Mouse (Mus musculus) lung, postnatal 0 days (tissue): ENCODE measurements around the gene Gcnt7.
A peak's percentile ranks its signal among the peaks of the same experiment; 100 is the strongest.

Experiments used
- CTCF ChIP-seq: IDR thresholded peaks from 2 replicates; pipeline ENCODE4 v1.5.1; 2016; ENCODE audit warnings: antibody characterized with exemption, mild to moderate bottlenecking
- EP300 ChIP-seq: IDR thresholded peaks from 2 replicates; pipeline ENCODE4 v1.6.1; 2016; ENCODE audit warnings: antibody characterized with exemption, mild to moderate bottlenecking, control low read depth

DNA sequence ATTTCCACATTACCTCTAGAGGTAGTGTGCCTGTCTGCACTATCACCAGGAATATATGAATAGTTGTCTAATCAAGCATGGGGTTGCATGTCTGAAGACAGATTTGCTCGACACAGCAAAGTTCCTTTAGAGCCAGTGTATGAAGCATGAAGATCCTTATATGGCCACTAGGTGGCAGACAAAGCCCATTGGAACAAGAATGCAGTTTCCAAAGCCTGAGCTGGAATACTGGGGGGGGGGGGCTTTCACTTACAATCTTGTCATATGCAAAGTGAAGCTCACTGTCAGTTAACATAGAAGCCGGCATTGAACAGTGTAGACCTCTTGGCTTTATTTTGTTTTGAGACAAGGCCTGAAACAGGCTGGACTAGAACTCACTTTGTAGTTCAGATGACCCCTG is 19.5 kb upstream of the Gcnt7 start:
- no peak for TF ChIP-seq EP300
- peak; percentile 84 for TF ChIP-seq CTCF
